Mouse (Mus musculus) layer of hippocampus, adult 18-20 months (tissue): ENCODE results near the gene Klhl23. TPM values are rescaled to one million over a fixed set of nuclear protein-coding genes. Genes with fewer than 3 reads are reported as not detected.

Experiments used
- DNase-seq, 2 experiments: peaks; one replicate each; pipeline ENCODE4 v3.0.0; 2022; ENCODE audit warnings: low spot score in 2 of 2
- total RNA-seq, 2 experiments: library from RNA; stranded (reverse); gene quantifications; 2 replicates each; pipeline ENCODE4 v1.2.3; 2021

Gene Klhl23
- total RNA-seq, 2 experiments from 2014 or later = 37.7 to 40.9 TPM

- DNase-seq = no peak
Measured at GRCm38 (mm10) chr2:69828031-69828430, 6.3 kb downstream of the Klhl23 start.

DNA sequence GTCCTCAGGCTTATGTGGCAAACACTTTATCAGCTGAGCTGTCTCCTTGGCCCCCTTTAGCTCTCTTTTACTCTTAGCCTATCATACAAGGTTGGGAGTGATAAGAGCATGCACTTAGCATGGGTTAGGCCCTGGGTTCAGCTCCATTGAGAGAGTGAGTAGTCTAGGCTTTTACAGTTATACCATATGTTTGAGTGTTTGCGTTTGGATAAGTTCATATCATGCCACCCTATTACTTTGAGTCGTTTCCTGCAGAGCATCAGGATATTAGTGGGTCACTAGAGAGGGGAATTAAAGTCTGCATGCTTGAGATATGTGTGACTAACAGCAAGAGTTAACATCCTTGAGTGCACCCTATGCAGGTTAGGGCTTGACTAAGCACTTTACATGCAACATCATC, 7.9 kb downstream of the Klhl23 start:
- no peak for DNase-seq

DNA sequence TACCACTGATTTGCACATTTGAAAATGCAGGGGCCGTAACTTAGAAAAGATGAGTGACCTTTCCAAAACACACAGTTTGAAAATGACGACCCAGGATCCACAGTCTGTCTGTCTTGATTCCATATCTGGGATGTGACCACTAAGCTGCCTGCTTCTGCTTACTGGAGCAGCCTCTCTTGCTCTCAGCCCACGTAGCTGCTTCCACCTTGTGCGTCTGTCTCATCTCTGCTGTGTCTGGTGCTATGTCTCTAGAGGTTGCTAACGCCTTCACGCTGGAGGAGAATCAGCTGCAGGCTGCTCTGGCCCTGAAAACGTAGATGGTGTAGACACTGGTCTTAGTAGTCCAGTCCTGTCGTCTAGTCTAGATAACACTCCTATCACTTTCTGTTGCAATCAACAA, 8.4 kb downstream of the Klhl23 start:
- DNase-seq = no peak

DNA sequence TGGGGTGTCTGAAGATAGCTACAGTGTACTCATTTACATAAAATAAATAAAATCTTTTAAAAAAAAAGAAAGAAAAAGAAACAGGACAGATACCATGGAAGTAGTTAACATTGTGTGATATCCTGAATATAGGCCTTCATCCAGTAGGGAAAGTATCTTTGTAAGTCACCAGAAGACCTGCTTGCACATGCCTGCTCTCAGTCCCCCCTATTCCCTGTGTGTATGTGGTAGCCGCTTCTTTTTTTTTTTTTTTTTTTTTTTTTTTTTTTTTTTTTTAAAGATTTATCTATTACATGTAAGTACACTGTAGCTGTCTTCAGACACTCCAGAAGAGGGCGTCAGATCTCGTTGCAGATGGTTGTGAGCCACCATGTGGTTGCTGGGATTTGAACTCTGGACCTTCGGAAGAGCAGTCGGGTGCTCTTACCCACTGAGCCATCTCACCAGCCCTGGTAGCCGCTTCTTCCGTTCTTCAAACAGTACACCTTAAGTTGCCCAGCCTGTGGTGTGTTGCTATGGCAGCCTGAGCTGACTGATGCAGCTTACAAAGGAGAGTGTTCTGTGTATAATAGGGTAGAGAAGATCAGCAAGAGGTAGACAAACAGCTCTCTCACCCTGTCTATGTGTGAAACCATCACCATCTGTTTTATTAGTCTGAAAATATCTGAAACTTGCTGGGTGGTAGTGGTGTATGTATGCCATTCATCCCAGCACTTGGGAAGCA, 15.7 kb downstream of the Klhl23 start:
- DNase-seq = no peak

- no peak for DNase-seq
Measured at GRCm38 (mm10) chr2:69837996-69838395, 16.3 kb downstream of the Klhl23 start.

DNA sequence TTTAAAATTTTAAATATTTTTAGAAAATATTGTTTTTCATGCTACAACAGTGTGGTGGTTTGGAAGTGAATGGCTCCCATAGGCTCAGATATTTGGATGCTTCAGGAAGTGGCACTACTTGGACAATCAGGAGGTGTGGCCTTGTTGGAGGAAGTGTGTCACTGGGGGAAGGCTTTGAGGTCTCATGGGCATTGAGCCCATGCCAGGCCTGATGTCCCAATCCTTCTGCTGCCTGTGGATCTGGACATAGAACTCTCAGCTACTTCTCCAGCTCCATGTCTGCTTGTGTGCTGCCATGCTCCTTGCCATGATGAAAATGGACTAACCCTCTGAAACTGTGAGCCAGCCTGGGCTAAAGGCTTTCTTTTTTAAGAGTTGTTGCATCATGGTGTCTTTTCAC, 17.0 kb downstream of the Klhl23 start:
- no peak for DNase-seq

- no peak for DNase-seq
Measured at GRCm38 (mm10) chr2:69840261-69840660, 18.5 kb downstream of the Klhl23 start.

DNA sequence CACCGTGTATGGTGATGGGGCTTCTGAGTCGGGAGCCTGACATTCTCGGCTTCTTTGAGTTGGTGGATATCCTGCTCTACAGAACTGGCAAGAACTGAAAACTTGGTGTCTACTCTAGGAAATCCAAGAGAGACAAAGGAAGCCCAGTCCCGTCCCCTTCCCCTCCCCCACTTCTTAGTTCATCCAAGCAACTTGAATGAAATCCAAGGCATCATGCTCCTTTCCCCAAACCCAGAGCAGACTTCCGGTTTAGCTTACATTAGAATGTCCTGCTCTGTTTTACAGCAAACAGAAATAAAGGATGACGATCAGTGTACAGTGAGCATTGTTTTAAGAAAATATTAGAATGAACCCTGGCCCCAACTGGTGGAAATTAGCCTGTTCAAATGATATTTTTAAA, 27.5 kb downstream of the Klhl23 start:
- DNase-seq = no peak

GRCm38 (mm10) chr2:69851427-69852058, 29.8 kb downstream of the Klhl23 start:
- no peak for DNase-seq

DNA sequence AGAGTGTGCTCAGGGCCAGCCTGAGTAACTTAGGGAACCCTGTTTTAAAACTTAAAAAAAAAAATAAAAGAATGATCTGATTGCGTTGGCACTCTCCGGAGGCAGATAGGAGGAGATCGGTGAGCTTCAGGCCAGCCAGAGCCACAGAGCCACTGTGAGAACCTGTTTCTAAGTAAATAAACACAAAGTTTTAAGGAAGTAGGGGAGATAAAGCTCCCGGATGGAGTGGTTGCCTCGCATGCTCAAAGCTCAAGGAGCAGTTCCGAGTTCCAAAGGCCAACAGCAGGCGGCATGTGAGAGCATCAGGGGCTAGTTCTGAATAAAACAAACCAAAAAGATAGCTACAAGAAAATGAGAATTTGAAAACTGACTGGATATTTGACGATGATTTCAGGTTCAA, 34.6 kb downstream of the Klhl23 start:
- no peak for DNase-seq

DNA sequence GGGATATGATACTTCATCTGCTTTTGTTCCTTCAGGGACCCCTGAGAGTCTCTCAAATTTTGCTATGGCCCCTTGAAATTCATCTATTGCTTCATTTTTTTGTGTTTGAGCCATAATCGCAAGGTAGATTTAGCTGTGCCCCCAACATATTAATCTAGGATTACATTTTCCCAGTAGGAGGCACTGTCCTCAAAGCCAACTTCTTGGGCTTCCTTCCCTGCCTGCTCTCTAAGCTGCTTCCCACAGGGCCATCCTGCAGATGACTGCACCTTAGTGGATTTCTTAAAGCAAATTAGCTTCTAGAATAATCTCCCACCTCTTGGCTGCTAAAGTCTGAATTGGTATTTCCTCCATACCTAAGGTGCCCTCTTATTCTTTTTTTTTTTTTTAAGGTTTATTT, 36.1 kb downstream of the Klhl23 start:
- DNase-seq = no peak

- peak in 1 of 2 experiments; percentile 31 for DNase-seq
Measured at GRCm38 (mm10) chr2:69860972-69861452, 39.3 kb downstream of the Klhl23 start.

DNA sequence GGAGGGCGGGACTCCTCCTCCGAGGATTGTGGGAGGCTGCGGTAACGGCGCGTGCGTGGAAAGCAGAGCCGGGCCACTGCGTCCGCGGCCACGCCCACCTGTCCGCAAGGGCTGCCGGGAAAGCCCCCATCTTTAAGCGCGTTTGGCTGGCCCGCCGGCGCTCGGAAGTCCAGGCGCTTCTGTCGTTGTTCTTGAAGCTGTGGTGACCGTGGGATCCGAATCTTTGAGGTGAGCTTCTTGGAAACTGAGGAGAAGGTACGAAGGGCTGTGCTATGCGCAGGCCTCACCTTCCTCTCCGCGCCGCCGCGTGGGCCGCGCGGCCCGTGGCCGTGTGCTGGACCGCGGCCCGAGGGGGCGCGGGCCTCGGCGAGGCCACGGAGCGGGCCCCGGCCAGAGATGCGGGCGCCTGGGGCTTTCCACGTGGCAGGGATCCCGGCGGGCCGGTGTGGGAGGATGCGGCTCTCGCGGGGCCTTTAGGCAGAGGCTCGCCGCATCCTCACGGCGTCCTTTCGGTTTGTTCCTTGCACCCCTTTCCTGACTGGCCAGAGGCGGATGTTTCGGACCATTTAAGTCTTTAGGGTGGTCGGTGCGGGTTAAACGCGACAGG, 39.8 kb downstream of the Klhl23 start, which contains the start of gene Ssb:
Ssb (plus strand) TSS at position 78 of the 607 bp plus-strand sequence.
- DNase-seq = peak; percentile 86 to 95

- DNase-seq = no peak
Measured at GRCm38 (mm10) chr2:69862117-69862657, 40.4 kb downstream of the Klhl23 start.

GRCm38 (mm10) chr2:69883990-69884391, 62.2 kb downstream of the Klhl23 start:
- no peak for DNase-seq

DNA sequence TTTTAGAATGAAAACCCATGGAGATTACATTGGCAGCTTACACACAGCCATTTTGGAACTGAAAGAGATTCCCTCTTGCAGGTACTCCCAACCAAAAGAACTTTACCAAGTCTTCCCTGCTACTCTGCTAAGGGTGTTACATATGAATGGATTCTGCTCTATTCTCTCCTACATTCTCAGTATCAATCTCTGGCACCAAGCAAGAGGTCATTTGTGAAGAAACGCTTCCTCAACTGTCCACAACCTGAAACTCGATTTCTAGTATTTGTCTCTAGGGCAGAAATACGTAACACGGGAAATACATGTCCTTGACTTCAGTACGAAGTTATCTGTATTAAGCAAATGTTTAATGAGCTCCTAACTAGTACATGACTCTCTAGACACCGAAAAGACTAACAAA, 62.8 kb downstream of the Klhl23 start:
- DNase-seq = no peak

- no peak for DNase-seq
Measured at GRCm38 (mm10) chr2:69885050-69885449, 63.3 kb downstream of the Klhl23 start.

GRCm38 (mm10) chr2:69885451-69886305, 63.9 kb downstream of the Klhl23 start, which contains the start of gene Mettl5:
TSS of gene Mettl5 (minus strand) at chr2:69885615.
- peak; percentile 78 to 93 for DNase-seq
